Mouse (Mus musculus) liver, embryonic 11.5 days (tissue): ENCODE results near the gene Cryba4. TPM values are rescaled to one million over a fixed set of nuclear protein-coding genes. Genes with fewer than 3 reads are reported as not detected.

Source experiments
- ATAC-seq: fragments of 200-750 bp; cut with Nextera tagmentation; replicated peaks from 2 replicates; pipeline ENCODE4 v1.8.0; 2017; ENCODE audit warnings: moderate number of reproducible peaks, mild to moderate bottlenecking, moderate TSS enrichment, moderate library complexity; ENCODE audit not compliant: low FRiP score
- DNase-seq: peaks from one replicate; pipeline ENCODE4 v3.0.0-alpha.2; 2017; ENCODE audit warnings: low spot score
- H3K27ac ChIP-seq: fragments of 300-500 bp; sonication (generic); 2 replicates; pipeline ENCODE4 v1.5.1; 2014; ENCODE audit warnings: mild to moderate bottlenecking, low read depth, low read length, control low read depth
- H3K27me3 ChIP-seq: fragments of 300-500 bp; sonication (generic); replicated peaks from 2 replicates; pipeline ENCODE4 v1.6.1; 2014; ENCODE audit warnings: low read length, mixed read lengths; ENCODE audit not compliant: control insufficient read depth, insufficient read depth
- H3K36me3 ChIP-seq: fragments of 300-500 bp; sonication (generic); 2 replicates; pipeline ENCODE4 v1.6.1; 2014; ENCODE audit warnings: mild to moderate bottlenecking, low read length, moderate library complexity, mixed read lengths; ENCODE audit not compliant: control insufficient read depth, insufficient read depth
- H3K4me1 ChIP-seq: fragments of 300-500 bp; sonication (generic); replicated peaks from 2 replicates; pipeline ENCODE4 v1.6.1; 2014; ENCODE audit warnings: low read length, mixed read lengths; ENCODE audit not compliant: control insufficient read depth, insufficient read depth
- H3K4me2 ChIP-seq: fragments of 300-500 bp; sonication (generic); 2 replicates; pipeline ENCODE4 v1.6.1; 2014; ENCODE audit warnings: mild to moderate bottlenecking, control low read depth, moderate library complexity
- H3K4me3 ChIP-seq: fragments of 300-500 bp; sonication (generic); 2 replicates; pipeline ENCODE4 v1.5.1; 2014; ENCODE audit warnings: low read depth, low read length, control low read depth
- H3K9ac ChIP-seq: fragments of 300-500 bp; sonication (generic); 2 replicates; pipeline ENCODE4 v1.6.1; 2014; ENCODE audit warnings: low read depth, low read length, control low read depth
- H3K9me3 ChIP-seq: fragments of 300-500 bp; sonication (generic); 2 replicates; pipeline ENCODE4 v1.6.1; 2016; ENCODE audit warnings: low read length, inconsistent platforms, mixed read lengths; ENCODE audit not compliant: control insufficient read depth
- WGBS: fragments of 180-500 bp; shearing (Covaris S2); extraction: QIAGEN DNeasy Blood & Tissue Kit; methylation state at CpG from one replicate; pipeline ENCODE4 v1.1.7; 2014; 5-methylcytosine and 5-hydroxymethylcytosine counted together
- polyA plus RNA-seq: library from polyadenylated mRNA; unstranded; fragments of >200 nt; fragmentation: Nextera tagmentation; extraction: Ambion mirVana; gene quantifications from 2 replicates; pipeline ENCODE4 v1.2.1, GENCODE M21; 2014

Cryba4 gene
- polyA plus RNA-seq, 1 experiment from 2014 or later = 1.3 TPM

DNA sequence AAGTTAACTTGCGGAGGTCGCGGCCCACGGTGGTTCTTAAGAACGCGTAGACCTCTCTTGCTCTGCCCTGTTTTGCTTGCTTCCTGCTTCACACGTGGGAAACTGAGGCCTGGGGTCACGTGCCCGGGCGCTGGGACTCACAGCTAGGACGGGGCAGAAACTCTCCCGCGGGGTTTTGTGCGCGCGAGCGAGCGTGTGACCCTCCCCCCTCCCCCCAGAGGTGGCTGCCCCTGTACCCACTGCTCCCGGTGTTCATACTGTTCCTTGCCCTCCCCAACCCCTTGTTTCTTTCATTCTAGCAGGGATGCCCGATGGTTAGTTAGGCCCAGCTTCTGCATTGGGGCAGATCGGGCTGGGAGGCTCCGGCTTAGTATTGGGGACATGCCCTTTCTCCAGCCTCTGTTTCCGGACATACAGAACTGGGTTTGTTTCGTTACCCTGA lies 24.6 kb upstream of the Cryba4 start:
- Histone ChIP-seq H3K4me2 (peak overlapping the region; percentile 83), H3K36me3 (no peaks in the 10 kb centered on the region), H3K9ac (peak overlapping the region; percentile 89), H3K4me3 (peak overlapping the region; percentile 83), H3K9me3 (no peaks in the 10 kb centered on the region), H3K27ac (peak overlapping the region; percentile 63), H3K4me1 (peaks cover 46% of the 10 kb centered on the region), H3K27me3 (no peaks in the 10 kb centered on the region)
- WGBS = 1% methylated on average over 24 of the region's 24 CpGs
- DNase-seq (peak; percentile 72), ATAC-seq (peak; percentile 22; the same call in 1 of the 2 replicates)

DNA sequence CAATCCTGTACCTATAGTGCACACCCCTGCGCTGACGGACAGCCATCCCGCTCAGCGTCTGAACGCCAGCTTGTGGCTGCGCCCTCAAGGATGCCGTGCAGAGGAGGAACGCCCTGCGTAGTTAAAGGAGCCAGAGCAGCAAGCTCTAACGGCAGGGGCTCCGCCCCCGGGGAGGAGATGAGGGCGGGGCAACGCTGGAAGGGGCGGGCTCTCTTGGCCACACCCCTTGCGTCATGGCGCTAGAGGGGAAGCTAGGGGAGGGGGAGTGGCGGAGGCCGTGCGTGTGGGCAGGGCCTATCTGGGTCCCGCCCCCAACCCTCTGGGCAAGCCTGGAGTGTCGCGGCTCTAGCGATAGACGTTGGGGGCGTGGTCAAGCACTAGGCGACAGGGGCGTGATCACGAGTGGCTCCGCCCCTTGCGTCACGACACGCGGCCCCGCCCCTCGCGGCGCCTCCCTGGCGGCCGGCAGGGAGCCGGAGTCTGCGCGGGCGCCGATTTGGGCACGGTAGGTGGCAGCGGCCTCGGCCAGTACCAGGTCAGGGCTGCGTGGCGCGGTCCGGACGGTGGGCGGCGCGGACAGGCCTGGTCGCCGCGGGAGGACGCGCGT lies 24.1 kb upstream of the Cryba4 start, which contains the start of gene Tpst2:
Gene Tpst2 (plus strand): TSS at position 425 of the 607 bp plus-strand sequence.
- Histone ChIP-seq H3K9ac (peak within 1 kb of the TSS; percentile 89), H3K4me1 (peaks cover 41% of the 10 kb centered on the region), H3K4me2 (peak within 1 kb of the TSS; percentile 83), H3K9me3 (no peaks in the 10 kb centered on the region), H3K4me3 (peak within 1 kb of the TSS; percentile 83), H3K27ac (peak within 1 kb of the TSS; percentile 63), H3K36me3 (no peaks in the 10 kb centered on the region), H3K27me3 (no peaks in the 10 kb centered on the region)
- peak; percentile 94 for ATAC-seq
- under 1% methylated on average over 62 of the region's 62 CpGs for WGBS
- DNase-seq = peak; percentile 100

DNA sequence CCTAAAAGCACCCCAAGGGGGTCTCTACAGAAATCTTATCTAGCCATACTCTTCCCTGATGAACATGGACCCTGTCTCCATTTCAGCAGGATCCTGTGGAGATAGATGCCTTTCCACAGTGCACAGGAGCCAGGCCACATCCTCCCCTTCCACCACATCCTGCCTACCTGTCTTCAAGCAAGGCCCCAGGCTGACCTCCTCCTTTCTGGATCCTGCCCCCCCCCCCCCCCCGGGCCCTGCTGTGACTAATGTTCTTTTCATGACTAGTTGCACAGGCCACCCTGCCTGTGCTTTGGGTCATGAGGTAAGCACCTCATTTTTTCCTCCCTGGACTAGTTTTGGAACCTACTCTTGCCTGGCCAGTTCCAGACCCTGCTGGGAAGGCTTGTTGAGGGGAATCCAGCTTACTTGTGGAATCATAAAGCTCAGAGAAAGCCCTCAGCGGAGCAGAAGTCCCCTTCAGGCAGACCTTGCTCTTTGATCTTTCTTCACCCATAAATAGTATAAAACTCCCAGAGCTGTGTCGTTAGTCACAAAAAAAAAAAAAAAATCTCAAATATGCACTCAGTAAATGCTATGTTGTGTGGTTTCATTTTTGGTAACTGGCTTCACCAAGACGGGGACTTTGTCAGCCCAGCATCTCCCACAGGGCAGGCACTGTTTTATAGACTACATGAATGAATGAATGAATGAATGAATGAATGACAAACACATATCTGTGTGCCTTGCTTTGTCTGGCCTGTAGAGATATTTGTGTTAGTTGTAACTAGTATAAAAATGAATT lies 22.9 kb upstream of the Cryba4 start:
- H3K36me3 ChIP-seq = no peaks in the 10 kb centered on the region
- WGBS = 60% methylated on average over 4 of the region's 4 CpGs
- ATAC-seq (no peak), DNase-seq (no peak)
- peaks cover 34% of the 10 kb centered on the region for H3K4me1 ChIP-seq
- H3K27ac ChIP-seq = no peak overlapping the region
- H3K9me3 ChIP-seq = no peaks in the 10 kb centered on the region
- no peak overlapping the region for H3K4me3 ChIP-seq
- no peak overlapping the region for H3K9ac ChIP-seq
- peak overlapping the region; percentile 77 for H3K4me2 ChIP-seq
- H3K27me3 ChIP-seq = peaks cover 2% of the 10 kb centered on the region; the same call in 1 of the 2 replicates

DNA sequence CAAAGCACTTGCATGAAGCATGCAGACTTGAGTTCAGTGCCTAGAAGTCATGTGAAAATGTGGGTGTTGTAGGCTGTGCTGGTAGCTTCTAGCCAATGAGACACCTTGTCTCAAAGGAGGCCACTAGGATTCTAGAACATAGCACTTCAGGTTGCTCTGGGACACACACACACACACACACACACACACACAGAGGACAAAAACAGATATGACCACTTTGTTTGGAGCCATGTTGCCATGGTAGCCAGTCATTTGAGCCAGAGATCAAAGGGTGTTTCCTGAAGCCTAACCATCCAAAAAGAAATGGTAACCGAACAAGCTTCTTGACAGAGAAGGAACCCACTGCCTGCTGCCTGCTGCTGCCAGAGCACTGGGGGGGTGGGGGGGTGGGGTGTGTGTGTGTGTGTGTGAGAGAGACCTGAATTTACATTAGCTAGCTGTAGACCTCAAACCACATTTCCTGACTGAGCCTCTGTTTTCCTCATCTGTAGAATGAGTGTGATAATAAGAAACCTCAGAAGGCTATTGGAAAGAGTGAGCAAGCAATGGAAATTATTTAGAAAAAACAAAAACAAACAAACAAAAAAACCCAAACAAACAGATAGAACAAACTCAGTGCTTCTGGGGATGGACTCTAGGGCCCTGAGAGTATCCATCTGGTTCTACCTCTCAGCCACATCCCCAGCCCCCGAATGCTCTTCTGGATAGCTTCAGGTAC lies 21.6 kb upstream of the Cryba4 start:
- 49% methylated on average over 2 of the region's 2 CpGs for WGBS
- no peak overlapping the region for H3K9ac ChIP-seq
- H3K4me3 ChIP-seq = no peak overlapping the region
- H3K4me2 ChIP-seq = no peak overlapping the region
- ATAC-seq (no peak), DNase-seq (no peak)
- no peaks in the 10 kb centered on the region for H3K9me3 ChIP-seq
- H3K27ac ChIP-seq = no peak overlapping the region
- no peaks in the 10 kb centered on the region for H3K36me3 ChIP-seq
- peaks cover 23% of the 10 kb centered on the region for H3K4me1 ChIP-seq
- peaks cover 10% of the 10 kb centered on the region for H3K27me3 ChIP-seq

DNA sequence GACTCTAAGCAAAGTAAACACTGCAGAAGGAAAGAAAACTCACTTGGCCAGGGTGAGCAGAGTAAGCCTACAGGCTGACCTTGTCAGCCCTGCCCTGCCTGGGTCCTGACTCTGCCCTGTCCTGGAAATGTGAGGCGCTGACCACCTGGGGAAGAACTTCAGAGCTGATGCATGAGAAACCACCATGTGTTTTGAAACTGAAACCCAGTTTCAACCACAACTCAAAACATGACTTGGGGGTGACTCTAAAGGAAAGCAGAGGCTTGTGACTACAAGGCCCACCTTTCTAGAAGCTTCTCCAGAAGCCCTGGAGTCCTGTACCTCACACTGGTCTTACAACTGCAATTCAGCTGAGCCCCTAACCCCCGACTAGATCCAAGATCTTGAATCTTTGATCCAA lies 20.6 kb upstream of the Cryba4 start:
- 66% methylated on average over 2 of the region's 2 CpGs for WGBS

DNA sequence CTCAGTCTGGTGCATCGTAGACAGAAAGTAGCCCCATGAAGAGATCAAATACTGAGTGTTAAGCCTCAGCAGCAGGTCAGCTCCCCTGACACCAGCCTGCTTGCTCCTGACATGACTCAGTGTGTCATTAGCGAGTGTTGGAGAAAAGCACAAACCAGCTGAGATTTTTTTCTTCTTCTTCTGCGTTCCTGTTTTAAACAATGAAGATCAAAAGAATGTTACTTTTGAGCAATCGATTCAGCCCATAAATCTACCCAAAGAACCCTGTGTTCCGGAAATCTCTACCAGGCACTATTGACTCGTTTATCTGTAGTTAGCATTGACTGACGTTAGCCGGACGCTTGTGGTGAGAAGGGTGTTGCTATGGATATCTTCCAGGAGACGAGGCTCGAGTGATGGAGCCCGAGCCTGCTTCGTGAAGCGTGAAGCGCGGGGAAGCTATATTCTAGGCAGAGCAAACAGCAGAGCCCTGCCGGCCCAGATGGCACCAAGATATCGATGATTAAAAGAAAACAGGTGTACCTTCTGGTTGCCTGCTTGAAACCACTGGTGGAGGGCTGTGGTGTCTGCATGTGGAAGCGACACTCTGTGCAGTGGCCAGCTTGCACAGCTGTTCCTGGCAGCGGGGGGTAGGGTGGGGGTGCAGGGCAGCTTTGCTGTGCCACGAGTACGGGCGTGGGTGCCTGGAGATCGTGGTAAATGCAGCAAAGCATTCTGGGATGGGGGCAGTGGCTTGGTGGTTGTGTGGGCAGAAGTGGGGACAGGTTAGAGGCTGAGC lies 18.6 kb upstream of the Cryba4 start:
- no peaks in the 10 kb centered on the region for H3K9me3 ChIP-seq
- DNase-seq (no peak), ATAC-seq (no peak)
- no peak overlapping the region for H3K4me2 ChIP-seq
- peaks cover 12% of the 10 kb centered on the region for H3K27me3 ChIP-seq
- no peak overlapping the region for H3K27ac ChIP-seq
- WGBS = 52% methylated on average over 24 of the region's 24 CpGs
- no peak overlapping the region for H3K9ac ChIP-seq
- no peaks in the 10 kb centered on the region for H3K36me3 ChIP-seq
- H3K4me3 ChIP-seq = no peak overlapping the region
- H3K4me1 ChIP-seq = peaks cover 22% of the 10 kb centered on the region

More for the DNA sequence above, 20.6 kb upstream of the Cryba4 start:
- no peak overlapping the region for H3K4me2 ChIP-seq
- no peak overlapping the region for H3K4me3 ChIP-seq
- DNase-seq = no peak
- no peaks in the 10 kb centered on the region for H3K9me3 ChIP-seq
- peaks cover 12% of the 10 kb centered on the region for H3K27me3 ChIP-seq
- ATAC-seq = no peak
- no peak overlapping the region for H3K9ac ChIP-seq
- H3K4me1 ChIP-seq = peaks cover 18% of the 10 kb centered on the region
- no peaks in the 10 kb centered on the region for H3K36me3 ChIP-seq
- no peak overlapping the region for H3K27ac ChIP-seq

DNA sequence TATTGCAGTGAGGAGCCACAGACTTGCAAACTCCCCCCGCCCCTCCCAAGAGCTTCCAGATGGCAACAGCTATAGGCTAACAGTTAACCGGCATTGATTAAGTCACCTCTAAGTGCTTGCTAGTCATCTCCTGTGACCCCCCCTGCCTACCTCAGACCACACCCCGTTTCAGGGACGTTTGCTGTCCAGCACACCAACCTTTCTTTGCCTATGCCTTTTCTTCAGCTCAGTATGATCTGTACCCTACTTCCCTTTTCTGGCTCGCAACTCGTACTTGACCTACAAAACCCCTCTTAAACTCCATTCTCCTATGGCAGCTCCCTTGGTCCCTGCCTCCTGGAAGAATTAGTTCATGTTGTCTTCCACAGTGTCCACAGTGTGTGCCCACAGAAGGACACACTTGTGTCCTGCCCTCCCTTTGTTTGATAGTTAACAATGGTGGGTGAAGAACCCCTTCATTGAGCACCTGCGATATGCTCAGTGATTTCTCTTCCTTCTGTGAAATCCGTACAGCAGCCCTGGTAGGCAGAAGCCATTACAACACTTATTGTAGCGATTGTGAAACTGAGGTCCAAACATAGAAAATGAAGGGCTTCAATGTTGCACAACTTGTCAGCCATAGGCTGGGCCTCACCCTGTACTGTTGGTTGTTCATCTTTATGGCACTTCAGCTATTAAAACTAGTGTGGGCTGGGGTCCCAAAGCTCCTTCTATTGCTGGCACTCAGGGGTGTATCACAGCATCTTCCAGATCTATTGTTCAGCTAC lies 13.9 kb upstream of the Cryba4 start:
- Histone ChIP-seq H3K4me2 (peak overlapping the region; percentile 60), H3K27me3 (peaks cover 11% of the 10 kb centered on the region), H3K9ac (peak overlapping the region; percentile 20; the same call in 1 of the 2 replicates), H3K27ac (no peak overlapping the region), H3K4me3 (no peak overlapping the region), H3K36me3 (no peaks in the 10 kb centered on the region), H3K9me3 (no peaks in the 10 kb centered on the region), H3K4me1 (peaks cover 27% of the 10 kb centered on the region)
- no peak for DNase-seq
- WGBS = 40% methylated on average over 9 of the region's 9 CpGs
- 0 out of 2 replicates have a peak, but pooled peaks have one; percentile 27 for ATAC-seq
